In genomic region chr14:34458880-34459279, GRCm38 (mm10) we compare ENCODE assay signal across 8 mouse cellular contexts. TPM values are rescaled to one million over a fixed set of nuclear protein-coding genes. Genes with fewer than 3 reads are reported as not detected.
DNase-seq lines count a peak whose midpoint lies in the region.

No protein-coding gene starts in this region.

- DNase-seq in frontal cortex, adult 2 months (ENCODE audit: extremely low spot score in 1 of 2, low spot score in 1 of 2): peak; percentile 26 to 77
- DNase-seq in frontal cortex, postnatal 14 days (ENCODE audit: low spot score in 2 of 2): no peak
- peak; percentile 75 for DNase-seq in 3T3-L1 (ENCODE audit: low read depth, low spot score)
- peak; percentile 5 for DNase-seq in c-Kit-positive CD71-negative TER-119-negative erythroid progenitor cells, embryonic 14.5 days (ENCODE audit: low read depth)
- DNase-seq in heart, postnatal 4 days: peak; percentile 55
- peak; percentile 42 for DNase-seq in layer of hippocampus, adult 9-11 months
- peak; percentile 68 for DNase-seq in retina, postnatal 1 day
- DNase-seq in thymus, postnatal 14 days: no peak

RNA-seq across cellular contexts. Expression of gene Bmpr1a, which starts 44.3 kb away (rescaled TPM):
- 23.8 and 28.0 TPM in 2 replicates for polyA plus RNA-seq in frontal cortex, adult 2 months (2012; rRNA removed)
- 100 to 1,000 TPM; 107 to 115 TPM for total RNA-seq in heart, postnatal 4 days (2021)

Comparison
In these comparisons a context has a peak if more than half of its experiments do, and no peak if none do; other contexts are left out.
1. DNase-seq: peak in frontal cortex, adult 2 months (2 of 2), 3T3-L1 (single experiment), c-Kit-positive CD71-negative TER-119-negative erythroid progenitor cells, embryonic 14.5 days (single experiment), heart, postnatal 4 days (single experiment), layer of hippocampus, adult 9-11 months (single experiment) and retina, postnatal 1 day (single experiment); none in frontal cortex, postnatal 14 days (0 of 2) and thymus, postnatal 14 days (single experiment).